Comparison of ENCODE assay signal across 26 mouse cellular contexts in the genomic region with DNA sequence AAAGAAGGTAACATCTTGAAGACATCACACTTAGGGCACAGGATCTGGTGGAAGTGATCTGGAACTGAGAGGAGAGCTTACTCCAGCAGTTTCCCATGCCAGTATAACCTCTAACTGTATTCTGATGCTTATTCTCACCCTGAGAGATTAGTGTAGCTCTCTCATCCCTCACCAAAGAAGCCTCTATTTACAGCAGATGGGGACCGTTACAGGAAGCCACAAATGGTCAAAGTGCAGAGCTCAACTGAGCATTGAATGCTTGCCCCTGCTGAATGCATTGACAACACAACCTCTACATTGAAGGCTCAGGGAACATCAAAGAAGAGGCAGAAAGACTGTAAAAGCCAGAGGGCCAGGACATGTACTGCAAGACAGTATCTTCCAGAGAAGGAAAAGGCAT. TPM values are rescaled to one million over a fixed set of nuclear protein-coding genes. Genes with fewer than 3 reads are reported as not detected.
DNase-seq lines count a peak whose midpoint lies in the region; ATAC-seq lines count a peak whose summit lies in the region.
"Had no signal": no experiment of that assay in that cellular context is flagged by ENCODE, and none has a peak within 500 bp of the region (broad histone marks: within the 10 kb centered on the region; RNA-seq: fewer than 3 reads in every experiment).

No protein-coding gene starts in this region.

- 22% methylated on average over 1 of the region's 1 CpGs for WGBS in liver, embryonic 11.5 days
- WGBS in liver, embryonic 13.5 days (ENCODE audit: insufficient replicate concordance) = 10% methylated on average over 1 of the region's 1 CpGs

- H3K4me3 ChIP-seq in liver, embryonic 11.5 days (ENCODE audit: low read depth, low read length) = no peak overlapping the region
- H3K4me3 ChIP-seq in liver, embryonic 13.5 days (replicated peaks) = no peak overlapping the region
- H3K4me3 ChIP-seq: forebrain, embryonic 15.5 days; hindbrain, embryonic 13.5 days; lung, embryonic 15.5 days; midbrain, embryonic 10.5 days had no signal

- H3K9ac ChIP-seq in liver, embryonic 11.5 days (ENCODE audit: low read depth, low read length) = no peak overlapping the region
- H3K9ac ChIP-seq in liver, embryonic 13.5 days = no peak overlapping the region
- H3K9ac ChIP-seq: forebrain, embryonic 15.5 days; hindbrain, embryonic 13.5 days; lung, embryonic 15.5 days had no signal

- H3K4me2 ChIP-seq in liver, embryonic 11.5 days = no peak overlapping the region
- no peak overlapping the region for H3K4me2 ChIP-seq in liver, embryonic 13.5 days
- H3K4me2 ChIP-seq: forebrain, embryonic 15.5 days; heart, embryonic 11.5 days; hindbrain, embryonic 13.5 days; lung, embryonic 15.5 days had no signal

- H3K27me3 ChIP-seq in liver, embryonic 11.5 days (replicated peaks; ENCODE audit: control insufficient read depth, insufficient read depth, low read length) = no peaks in the 10 kb centered on the region
- no peaks in the 10 kb centered on the region for H3K27me3 ChIP-seq in liver, embryonic 13.5 days
- H3K27me3 ChIP-seq: CH12.LX; forebrain, embryonic 15.5 days; hindbrain, embryonic 13.5 days; lung, embryonic 15.5 days had no signal

- no peak for DNase-seq in liver, embryonic 11.5 days (ENCODE audit: low spot score)
- DNase-seq in liver = no peak
- no peak for DNase-seq in liver, embryonic 13.5 days
- no peak for DNase-seq in adrenal gland, postnatal 14 days
- DNase-seq in kidney, postnatal 14 days = no peak
- DNase-seq in right cerebral cortex, postnatal 10 days (ENCODE audit: low spot score in 2 of 2) = no peak
- DNase-seq: adrenal gland, adult 2 months; cerebellum, adult 8-10 months; cerebellum, postnatal 25 days; heart, postnatal 36 days; kidney, adult 8-10 months; layer of hippocampus, adult 9-11 months; right cerebral cortex, adult 18-20 months; thymus, postnatal 36 days had no signal

- H3K4me1 ChIP-seq in liver, embryonic 11.5 days (replicated peaks; ENCODE audit: control insufficient read depth, insufficient read depth, low read length) = no peaks in the 10 kb centered on the region
- H3K4me1 ChIP-seq in liver, embryonic 13.5 days (replicated peaks) = 0 out of 2 replicates have a peak, but pooled peaks cover 7% of the 10 kb centered on the region
- H3K4me1 ChIP-seq: forebrain, embryonic 15.5 days; hindbrain, embryonic 13.5 days; lung, embryonic 15.5 days; midbrain, embryonic 10.5 days had no signal

- H3K36me3 ChIP-seq in liver, embryonic 11.5 days (ENCODE audit: control insufficient read depth, insufficient read depth, low read length) = peaks cover 3% of the 10 kb centered on the region; the same call in 1 of the 2 replicates
- peaks cover 12% of the 10 kb centered on the region for H3K36me3 ChIP-seq in liver, embryonic 13.5 days
- H3K36me3 ChIP-seq: forebrain, embryonic 15.5 days; hindbrain, embryonic 13.5 days had no signal

- peak overlapping the region; percentile 25; the same call in 1 of the 2 replicates for H3K27ac ChIP-seq in liver, embryonic 11.5 days (ENCODE audit: low read depth, low read length)
- peak overlapping the region; percentile 31; the same call in 1 of the 2 replicates for H3K27ac ChIP-seq in liver, embryonic 13.5 days
- H3K27ac ChIP-seq: forebrain, embryonic 15.5 days; hindbrain, embryonic 13.5 days; kidney, postnatal 0 days; lung, embryonic 15.5 days; midbrain, embryonic 10.5 days had no signal

- ATAC-seq in liver, embryonic 11.5 days (replicated peaks; ENCODE audit: low FRiP score) = peak; percentile 24; the same call in 1 of the 2 replicates
- peak; percentile 64 for ATAC-seq in common myeloid progenitor, adult 5-6 weeks (replicated peaks; ENCODE audit: low read depth, poor library complexity, severe bottlenecking)
- ATAC-seq in liver, embryonic 13.5 days (ENCODE audit: low read depth) = peak; percentile 41; the same call in 1 of the 2 replicates
- ATAC-seq in megakaryocyte, adult 5-6 weeks (ENCODE audit: poor library complexity, severe bottlenecking) = peak; percentile 27; the same call in 1 of the 2 replicates
- ATAC-seq: activated CD4-positive, CD25-positive, alpha-beta regulatory T cell, adult 4 months; forebrain, embryonic 15.5 days; intestine, embryonic 16.5 days; midbrain, embryonic 16.5 days had no signal

- no peaks in the 10 kb centered on the region for H3K9me3 ChIP-seq in liver, embryonic 11.5 days (ENCODE audit: control insufficient read depth, low read length)
- H3K9me3 ChIP-seq in liver, embryonic 13.5 days (replicated peaks) = no peaks in the 10 kb centered on the region
- H3K9me3 ChIP-seq: forebrain, embryonic 15.5 days; hindbrain, embryonic 13.5 days; lung, embryonic 15.5 days; midbrain, embryonic 10.5 days had no signal

RNA-seq across cellular contexts. Expression of a gene that starts 36.2 kb away (rescaled TPM):
- 7.6 and 9.1 TPM in 2 replicates for polyA plus RNA-seq in liver, embryonic 11.5 days (2014; fragmentation: Nextera tagmentation; extraction: Ambion mirVana)
- total RNA-seq in common myeloid progenitor, adult 5-6 weeks (2017) = 16.4 and 25.9 TPM in 2 replicates
- polyA plus RNA-seq in liver, embryonic 13.5 days (2015; fragmentation: Nextera tagmentation; extraction: Ambion mirVana) = 5.0 and 6.2 TPM in 2 replicates
- total RNA-seq in megakaryocyte, adult 5-6 weeks (2015) = 24.4 and 26.2 TPM in 2 replicates
- 31.9 and 41.4 TPM in 2 replicates for total RNA-seq in megakaryocyte, adult 5-6 weeks (2017)
- total RNA-seq in adrenal gland, postnatal 14 days (2021) = 8.5 and 9.2 TPM in 2 replicates
